Mouse (Mus musculus): ENCODE results near the gene Krt2.

GRCm38 (mm10) chr15:101802296-101802835, 15.6 kb downstream of the Krt2 start, which contains the start of gene Krt73:
- TF ChIP-seq EP300 (IDR thresholded peaks at IDR 0.05; ENCODE audit: low read depth in 1 of 2, low read length in 2 of 2) = no peak
- no peak for TF ChIP-seq CHD1 (IDR thresholded peaks at IDR 0.05; ENCODE audit: low read depth, low read length)
- TF ChIP-seq SIN3A (IDR thresholded peaks at IDR 0.05; ENCODE audit: low read length) = no peak
- no peak for TF ChIP-seq E2F4 (IDR thresholded peaks at IDR 0.05; ENCODE audit: borderline replicate concordance, low read depth, low read length)

Measured in MEL (cell line).